Mouse (Mus musculus) embryonic facial prominence, embryonic 14.5 days (tissue): Measurements from ENCODE around the gene Hist4h4. TPM values are rescaled to one million over a fixed set of nuclear protein-coding genes. Genes with fewer than 3 reads are reported as not detected.
A peak's percentile ranks its signal among the peaks of the same experiment; 100 is the strongest.

Source experiments
- ATAC-seq: fragments of 200-750 bp; cut with Nextera tagmentation; 2 replicates; pipeline ENCODE4 v1.8.0; 2017; ENCODE audit warnings: low read depth, moderate number of reproducible peaks, moderate TSS enrichment
- DNase-seq: peaks from one replicate; pipeline ENCODE4 v3.0.0-alpha.2; 2015; ENCODE audit warnings: low spot score
- H3K27ac ChIP-seq: fragments of 300-500 bp; sonication (generic); replicated peaks from 2 replicates; pipeline ENCODE4 v1.5.1; 2014; ENCODE audit warnings: low read depth, mild to moderate bottlenecking, low read length, moderate library complexity
- H3K27me3 ChIP-seq: fragments of 300-500 bp; sonication (generic); replicated peaks from 2 replicates; pipeline ENCODE4 v1.6.1; 2014; ENCODE audit warnings: low read length; ENCODE audit not compliant: control insufficient read depth, insufficient read depth
- H3K36me3 ChIP-seq: fragments of 300-500 bp; sonication (generic); 2 replicates; pipeline ENCODE4 v1.6.1; 2014; ENCODE audit warnings: low read length, mixed read lengths; ENCODE audit not compliant: control insufficient read depth, insufficient read depth
- H3K4me1 ChIP-seq: fragments of 300-500 bp; sonication (generic); 2 replicates; pipeline ENCODE4 v1.6.1; 2014; ENCODE audit warnings: antibody characterized with exemption, low read length; ENCODE audit not compliant: control insufficient read depth, insufficient read depth
- H3K4me2 ChIP-seq: fragments of 300-500 bp; sonication (generic); 2 replicates; pipeline ENCODE4 v1.6.1; 2014; ENCODE audit warnings: low read depth, mild to moderate bottlenecking, low read length, moderate library complexity, mixed read lengths
- H3K4me3 ChIP-seq: fragments of 300-500 bp; sonication (generic); 2 replicates; pipeline ENCODE4 v1.5.1; 2014; ENCODE audit warnings: low read depth, mild to moderate bottlenecking, low read length
- H3K9ac ChIP-seq: fragments of 300-500 bp; sonication (generic); 2 replicates; pipeline ENCODE4 v1.6.1; 2014; ENCODE audit warnings: low read depth, mild to moderate bottlenecking, low read length, moderate library complexity, mixed read lengths
- H3K9me3 ChIP-seq: fragments of 300-500 bp; sonication (generic); 2 replicates; pipeline ENCODE4 v1.6.1; 2016; ENCODE audit warnings: low read length; ENCODE audit not compliant: control insufficient read depth
- WGBS: fragments of 180-500 bp; shearing (Covaris S2); extraction: QIAGEN DNeasy Blood & Tissue Kit; methylation state at CpG from one replicate; pipeline ENCODE4 v1.1.7; 2014; 5-methylcytosine and 5-hydroxymethylcytosine counted together
- polyA plus RNA-seq: library from polyadenylated mRNA; unstranded; fragments of >200 nt; fragmentation: Nextera tagmentation; extraction: Ambion mirVana; gene quantifications from 2 replicates; pipeline ENCODE4 v1.2.1, GENCODE M21; 2014

Hist4h4 gene
- polyA plus RNA-seq, 1 experiment from 2014 or later = 0.64 TPM

GRCm38 (mm10) chr6:136809673-136810072 is 5.5 kb upstream of the Hist4h4 start:
- no peaks in the 10 kb centered on the region for H3K9me3 ChIP-seq
- H3K4me3 ChIP-seq = peak overlapping the region; percentile 78
- ATAC-seq (no peak), DNase-seq (no peak)
- H3K27me3 ChIP-seq = no peaks in the 10 kb centered on the region
- peaks cover 27% of the 10 kb centered on the region for H3K36me3 ChIP-seq
- peak overlapping the region; percentile 95 for H3K4me2 ChIP-seq
- H3K9ac ChIP-seq = peak overlapping the region; percentile 73; the same call in 1 of the 2 replicates
- no peak overlapping the region for H3K27ac ChIP-seq
- H3K4me1 ChIP-seq = peaks cover 16% of the 10 kb centered on the region
- WGBS = 62% methylated on average over 13 of the region's 13 CpGs

DNA sequence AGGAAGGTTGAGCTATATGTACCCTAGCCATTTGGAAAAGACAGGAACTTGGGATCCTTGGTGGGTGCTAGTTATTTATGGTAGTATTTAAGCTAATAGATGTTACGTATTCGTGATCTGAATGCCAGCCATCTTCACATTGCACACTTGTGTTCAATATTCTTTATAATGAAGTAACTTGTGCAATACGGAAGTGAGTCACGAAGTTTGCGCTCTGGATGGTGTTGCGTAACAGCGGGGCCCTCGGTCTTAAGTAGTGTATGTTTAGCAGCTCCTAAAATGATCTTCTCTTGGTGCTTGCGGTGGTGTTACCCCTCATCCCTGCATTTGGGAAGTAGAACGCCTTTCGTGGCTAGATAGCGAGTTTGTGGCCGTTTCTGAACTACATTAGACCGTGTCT is 4.9 kb upstream of the Hist4h4 start:
- peak overlapping the region; percentile 95 for H3K4me2 ChIP-seq
- H3K27me3 ChIP-seq = no peaks in the 10 kb centered on the region
- DNase-seq (peak; percentile 72), ATAC-seq (no peak)
- peak overlapping the region; percentile 73 for H3K9ac ChIP-seq
- no peak overlapping the region for H3K27ac ChIP-seq
- H3K36me3 ChIP-seq = peaks cover 21% of the 10 kb centered on the region
- H3K9me3 ChIP-seq = no peaks in the 10 kb centered on the region
- H3K4me1 ChIP-seq = peaks cover 16% of the 10 kb centered on the region
- 28% methylated on average over 14 of the region's 14 CpGs for WGBS
- H3K4me3 ChIP-seq = peak overlapping the region; percentile 78

DNA sequence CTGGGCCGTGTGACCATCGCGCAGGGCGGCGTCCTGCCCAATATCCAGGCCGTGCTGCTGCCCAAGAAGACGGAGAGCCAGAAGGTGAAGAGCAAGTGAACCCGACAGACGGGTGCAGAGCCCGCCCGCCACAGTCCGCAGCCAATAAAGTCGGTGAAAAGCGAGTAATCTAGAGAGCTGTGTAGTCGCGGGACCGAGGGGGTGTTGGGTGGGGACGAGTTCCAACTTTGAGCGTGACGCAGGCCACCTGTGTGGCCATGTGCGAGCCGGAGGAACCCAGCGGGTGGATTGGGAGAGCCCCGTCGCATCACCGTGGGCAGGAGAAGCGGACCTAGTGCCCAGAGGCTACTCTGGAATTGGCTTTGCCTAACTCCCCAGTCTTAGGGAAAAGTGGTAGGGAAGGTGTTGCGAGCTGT is 4.4 kb upstream of the Hist4h4 start:
- ATAC-seq (0 out of 2 replicates have a peak, but pooled peaks have one; percentile 6), DNase-seq (no peak)
- H3K9me3 ChIP-seq = no peaks in the 10 kb centered on the region
- peak overlapping the region; percentile 73 for H3K9ac ChIP-seq
- peaks cover 17% of the 10 kb centered on the region for H3K36me3 ChIP-seq
- 0 out of 2 replicates have a peak overlapping the region, but pooled peaks have one; percentile 12 for H3K27ac ChIP-seq
- peaks cover 17% of the 10 kb centered on the region for H3K4me1 ChIP-seq
- under 1% methylated on average over 26 of the region's 28 CpGs for whole genome bisulfite sequencing
- no peaks in the 10 kb centered on the region for H3K27me3 ChIP-seq
- peak overlapping the region; percentile 95 for H3K4me2 ChIP-seq
- H3K4me3 ChIP-seq = peak overlapping the region; percentile 78

DNA sequence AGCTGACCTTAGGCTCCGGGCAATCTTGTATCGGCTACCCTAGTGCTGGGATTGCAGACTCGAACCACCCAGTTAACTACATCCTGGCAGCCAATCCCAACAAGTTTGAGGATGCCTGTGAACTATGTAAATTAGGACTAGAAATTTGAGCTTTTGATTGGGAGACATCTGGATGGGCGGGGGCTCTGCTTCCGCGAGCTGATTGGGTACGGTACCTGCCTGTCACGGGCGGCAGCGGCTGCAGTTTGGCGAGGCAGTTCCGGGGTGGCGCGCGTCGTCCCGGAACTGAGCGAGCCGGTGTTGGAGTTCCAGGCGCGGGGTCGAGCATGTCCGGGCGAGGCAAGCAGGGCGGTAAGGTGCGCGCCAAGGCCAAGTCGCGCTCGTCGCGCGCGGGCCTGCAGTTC is 3.8 kb upstream of the Hist4h4 start, which contains the start of gene H2afj:
TSS of gene H2afj (plus strand) at position 231 of the 404 bp plus-strand sequence.
- Histone ChIP-seq H3K9me3 (no peaks in the 10 kb centered on the region), H3K36me3 (peaks cover 12% of the 10 kb centered on the region), H3K27ac (peak within 1 kb of the TSS; percentile 74), H3K4me1 (peaks cover 23% of the 10 kb centered on the region), H3K27me3 (no peaks in the 10 kb centered on the region), H3K4me2 (peak within 1 kb of the TSS; percentile 95), H3K4me3 (peak within 1 kb of the TSS; percentile 78), H3K9ac (peak within 1 kb of the TSS; percentile 73)
- WGBS = 0% methylated on average over 12 of the region's 34 CpGs
- ATAC-seq (peak; percentile 87), DNase-seq (peak; percentile 97)

- H3K9me3 ChIP-seq = no peaks in the 10 kb centered on the region
- peak overlapping the region; percentile 95 for H3K4me2 ChIP-seq
- DNase-seq = no peak
- peak overlapping the region; percentile 78 for H3K4me3 ChIP-seq
- no peak for ATAC-seq
- H3K27ac ChIP-seq = peak overlapping the region; percentile 74
- peaks cover 7% of the 10 kb centered on the region for H3K36me3 ChIP-seq
- peak overlapping the region; percentile 53 for H3K9ac ChIP-seq
- H3K4me1 ChIP-seq = peaks cover 26% of the 10 kb centered on the region
- H3K27me3 ChIP-seq = no peaks in the 10 kb centered on the region
- 31% methylated on average over 18 of the region's 18 CpGs for WGBS
Measured at GRCm38 (mm10) chr6:136807395-136808013, 3.3 kb upstream of the Hist4h4 start.

GRCm38 (mm10) chr6:136806819-136807218 is 2.6 kb upstream of the Hist4h4 start:
- H3K36me3 ChIP-seq = no peaks in the 10 kb centered on the region
- H3K9me3 ChIP-seq = no peaks in the 10 kb centered on the region
- H3K27ac ChIP-seq = peak overlapping the region; percentile 18; the same call in 1 of the 2 replicates
- H3K4me3 ChIP-seq = peak overlapping the region; percentile 78; the same call in 1 of the 2 replicates
- DNase-seq (no peak), ATAC-seq (no peak)
- peaks cover 26% of the 10 kb centered on the region for H3K4me1 ChIP-seq
- H3K4me2 ChIP-seq = peak overlapping the region; percentile 95; the same call in 1 of the 2 replicates
- WGBS = 62% methylated on average over 5 of the region's 5 CpGs
- no peak overlapping the region for H3K9ac ChIP-seq
- H3K27me3 ChIP-seq = no peaks in the 10 kb centered on the region

GRCm38 (mm10) chr6:136805409-136805775 is 1.2 kb upstream of the Hist4h4 start:
- Histone ChIP-seq H3K36me3 (no peaks in the 10 kb centered on the region), H3K9me3 (no peaks in the 10 kb centered on the region), H3K4me2 (peak overlapping the region; percentile 78), H3K27me3 (no peaks in the 10 kb centered on the region), H3K27ac (peak overlapping the region; percentile 100), H3K4me3 (no peak overlapping the region), H3K9ac (no peak overlapping the region), H3K4me1 (peaks cover 26% of the 10 kb centered on the region)
- DNase-seq (no peak), ATAC-seq (no peak)
- 86% methylated on average over 1 of the region's 1 CpGs for WGBS

DNA sequence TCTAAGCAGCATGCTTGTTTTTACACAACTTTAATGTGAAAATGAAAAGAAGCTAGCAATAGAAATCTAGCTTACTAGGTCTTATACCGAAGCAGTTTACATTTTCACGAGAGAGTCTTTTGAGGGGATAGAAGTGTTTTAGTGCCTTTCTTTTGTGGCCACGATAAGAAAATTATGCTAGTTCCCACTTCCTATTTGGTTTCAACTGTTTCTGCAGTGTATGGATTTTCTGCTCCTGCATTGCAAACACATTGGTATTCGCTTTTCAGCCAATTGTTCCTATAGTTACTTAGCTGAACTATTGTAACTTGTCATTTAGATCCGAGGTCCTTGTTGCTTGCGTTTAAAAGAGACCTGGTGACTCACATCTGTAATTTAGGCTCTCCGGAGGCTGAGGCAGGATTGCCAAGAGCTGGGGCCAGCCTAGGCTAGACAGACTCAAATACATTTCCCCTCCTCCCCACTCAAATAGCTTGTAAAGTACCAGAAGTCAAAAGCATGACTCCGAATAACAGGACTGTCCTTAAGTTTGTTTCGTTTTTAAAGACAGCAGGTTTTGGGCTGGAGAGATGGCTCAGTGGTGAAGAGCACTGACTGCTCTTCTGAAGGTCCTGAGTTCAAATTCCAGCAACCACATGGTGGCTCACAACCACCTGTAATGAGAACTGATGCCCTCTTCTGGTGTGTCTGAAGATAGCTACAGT is 642 bp upstream of the Hist4h4 start:
- Histone ChIP-seq H3K4me3 (peak overlapping the region; percentile 67), H3K27me3 (no peaks in the 10 kb centered on the region), H3K4me2 (peak overlapping the region; percentile 78), H3K27ac (peak overlapping the region; percentile 100), H3K4me1 (peaks cover 26% of the 10 kb centered on the region), H3K9me3 (no peaks in the 10 kb centered on the region), H3K9ac (peak overlapping the region; percentile 93), H3K36me3 (no peaks in the 10 kb centered on the region)
- ATAC-seq (no peak), DNase-seq (peak; percentile 45)
- WGBS = 28% methylated on average over 9 of the region's 9 CpGs
